Mouse (Mus musculus) cerebellum, adult 2 months (tissue): ENCODE data around the gene Tpsb2. TPM values are rescaled to one million over a fixed set of nuclear protein-coding genes. Genes with fewer than 3 reads are reported as not detected.

Source experiments
- DNase-seq, 2 experiments: peaks; one replicate each; pipeline ENCODE4 v3.0.0; 2021
- H3K27ac ChIP-seq: fragments of 200-500 bp; 2 replicates; pipeline ENCODE4 v1.5.1; 2012; ENCODE audit warnings: low read length, control low read depth, inconsistent platforms; ENCODE audit not compliant: insufficient read depth
- H3K27me3 ChIP-seq: fragments of 200-500 bp; 2 replicates; pipeline ENCODE4 v1.6.1; 2012; ENCODE audit warnings: inconsistent platforms, mild to moderate bottlenecking, low read length, moderate library complexity; ENCODE audit not compliant: control insufficient read depth, insufficient read depth
- H3K4me1 ChIP-seq: fragments of 200-500 bp; 2 replicates; pipeline ENCODE4 v1.6.1; 2011; ENCODE audit warnings: low read length; ENCODE audit not compliant: control insufficient read depth, insufficient read depth
- H3K4me3 ChIP-seq: fragments of 200-500 bp; replicated peaks from 2 replicates; pipeline ENCODE3; 2011; ENCODE audit warnings: mild to moderate bottlenecking, low read depth, low read length, control low read depth; ENCODE audit not compliant: insufficient read depth
- CTCF ChIP-seq: fragments of 200-500 bp; IDR thresholded peaks from 2 replicates; pipeline ENCODE4 v1.5.1; 2011; ENCODE audit warnings: low read depth, mild to moderate bottlenecking, control low read depth, low read length, moderate library complexity, borderline replicate concordance; ENCODE audit not compliant: insufficient read depth
- POLR2A ChIP-seq: fragments of 200-500 bp; IDR thresholded peaks from 2 replicates; pipeline ENCODE4 v1.6.1; 2011; ENCODE audit warnings: low read length, control low read depth, borderline replicate concordance; ENCODE audit not compliant: insufficient read depth
- WGBS: fragments of 180-500 bp; shearing (Covaris S2); methylation state at CpG from one replicate; pipeline ENCODE4 v1.1.7; 2018; 5-methylcytosine and 5-hydroxymethylcytosine counted together
- polyA plus RNA-seq: library from polyadenylated mRNA; depleted of rRNA; stranded (reverse); fragments of >200 nt; gene quantifications from 2 replicates; pipeline ENCODE4 v1.2.3, GENCODE M21; 2012; rRNA removed

The Tpsb2 gene
- polyA plus RNA-seq, 1 experiment = not detected

- H3K4me3 ChIP-seq = no peak overlapping the region
- no peaks in the 10 kb centered on the region for H3K4me1 ChIP-seq
- no peak for TF ChIP-seq POLR2A
- WGBS = 47% methylated on average over 3 of the region's 3 CpGs
- H3K27ac ChIP-seq = no peak overlapping the region
- no peaks in the 10 kb centered on the region for H3K27me3 ChIP-seq
- DNase-seq = no peak
These were observed 50.1 kb downstream of the Tpsb2 start for GRCm38 (mm10) chr17:25416219-25416618.

GRCm38 (mm10) chr17:25417990-25418389, 51.9 kb downstream of the Tpsb2 start:
- no peak for TF ChIP-seq POLR2A
- TF ChIP-seq CTCF = no peak
- H3K4me3 ChIP-seq = no peak overlapping the region
- H3K27ac ChIP-seq = no peak overlapping the region
- WGBS = 66% methylated on average over 6 of the region's 6 CpGs
- H3K4me1 ChIP-seq = no peaks in the 10 kb centered on the region
- no peaks in the 10 kb centered on the region for H3K27me3 ChIP-seq
- no peak for DNase-seq

Other genes with a start within 250 kb of the Tpsb2 start
- 0.11 TPM in 1 of 2 replicates, not detected in the other for gene Ptx4, start 245.5 kb upstream of the Tpsb2 start, polyA plus RNA-seq
- 50.3 and 52.7 TPM in 2 replicates for gene Clcn7, start 232.9 kb upstream of the Tpsb2 start, polyA plus RNA-seq
- gene Ccdc154, start 203.8 kb upstream of the Tpsb2 start, polyA plus RNA-seq = 0.06 and 0.10 TPM in 2 replicates
- not detected in 2 replicates for gene Gm38655, start 190.8 kb upstream of the Tpsb2 start, polyA plus RNA-seq
- gene BC003965, start 181.8 kb upstream of the Tpsb2 start, polyA plus RNA-seq = 23.4 and 25.2 TPM in 2 replicates
- gene Unkl, start 177.9 kb upstream of the Tpsb2 start, polyA plus RNA-seq = 56.2 and 57.4 TPM in 2 replicates
- gene Gnptg, start 126.2 kb upstream of the Tpsb2 start, polyA plus RNA-seq = 131 and 146 TPM in 2 replicates
- gene Tsr3, start 126.1 kb upstream of the Tpsb2 start, polyA plus RNA-seq = 40.4 and 42.4 TPM in 2 replicates
- gene Baiap3, start 109.9 kb upstream of the Tpsb2 start, polyA plus RNA-seq = 24.4 and 26.5 TPM in 2 replicates
- 253 and 255 TPM in 2 replicates for gene Ube2i, start 91.7 kb upstream of the Tpsb2 start, polyA plus RNA-seq
- gene Prss34, start 67.9 kb upstream of the Tpsb2 start, polyA plus RNA-seq = not detected in 2 replicates
- not detected in 2 replicates for gene Prss28, start 57.7 kb upstream of the Tpsb2 start, polyA plus RNA-seq
- gene Prss29, start 47.7 kb upstream of the Tpsb2 start, polyA plus RNA-seq = not detected in 2 replicates
- not detected in 2 replicates for gene Tpsab1, start 20.7 kb upstream of the Tpsb2 start, polyA plus RNA-seq
- gene Tpsg1, start 3.0 kb downstream of the Tpsb2 start, polyA plus RNA-seq = not detected in 2 replicates
- gene Cacna1h, start 67.5 kb downstream of the Tpsb2 start, polyA plus RNA-seq = 10.8 and 12.4 TPM in 2 replicates
- 1.1 and 1.3 TPM in 2 replicates for gene Tekt4, start 88.3 kb downstream of the Tpsb2 start, polyA plus RNA-seq
- gene Sstr5, start 131.0 kb downstream of the Tpsb2 start, polyA plus RNA-seq = 0.11 and 0.16 TPM in 2 replicates
- gene Sox8, start 204.4 kb downstream of the Tpsb2 start, polyA plus RNA-seq = 35.9 and 38.0 TPM in 2 replicates
- gene Lmf1, start 212.8 kb downstream of the Tpsb2 start, polyA plus RNA-seq = 18.6 and 19.1 TPM in 2 replicates